Mouse (Mus musculus) small intestine, adult 2 months (tissue): ENCODE data around the gene Mrpl44.

Source experiments
- CTCF ChIP-seq: fragments of 200-500 bp; IDR thresholded peaks from 2 replicates; pipeline ENCODE4 v1.5.1; 2012; ENCODE audit warnings: low read depth, mild to moderate bottlenecking, control low read depth, inconsistent platforms, low read length, moderate library complexity, mixed read lengths; ENCODE audit not compliant: insufficient replicate concordance, insufficient read length; ENCODE audit errors: extremely low read depth
- POLR2A ChIP-seq: fragments of 200-500 bp; IDR thresholded peaks from 2 replicates; pipeline ENCODE4 v1.6.1; 2012; ENCODE audit warnings: low read depth, mild to moderate bottlenecking, control low read depth, inconsistent platforms, low read length, moderate library complexity

DNA sequence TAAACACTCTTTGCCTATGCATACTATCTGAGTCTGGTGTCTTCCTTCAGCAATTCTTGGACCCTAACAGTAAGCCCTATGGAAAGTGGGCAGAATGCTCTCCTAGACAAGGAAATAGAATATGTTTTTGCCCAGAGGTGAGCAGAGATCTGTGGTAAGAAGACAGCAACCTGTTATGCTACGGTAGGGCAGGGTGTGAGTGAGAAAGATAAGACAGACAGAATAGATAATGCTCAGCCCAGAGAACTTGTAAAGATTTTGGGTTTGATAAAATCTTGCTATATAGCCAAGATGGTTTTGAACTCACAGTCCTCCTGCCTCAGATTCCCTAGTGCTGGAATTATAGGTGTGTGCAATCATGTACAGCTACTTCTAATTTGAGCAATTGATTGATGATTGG, 11.3 kb upstream of the Mrpl44 start:
- TF ChIP-seq POLR2A (no peak), CTCF (no peak)
